9 mouse cellular contexts compared by ENCODE assay signal in genomic region chr1:92902786-92903185, GRCm38 (mm10). TPM values are rescaled to one million over a fixed set of nuclear protein-coding genes. Genes with fewer than 3 reads are reported as not detected.
DNase-seq lines count a peak whose midpoint lies in the region; ATAC-seq and TF ChIP-seq lines count a peak whose summit lies in the region.
"Had no signal": no experiment of that assay in that cellular context is flagged by ENCODE, and none has a peak within 500 bp of the region (broad histone marks: within the 10 kb centered on the region; RNA-seq: fewer than 3 reads in every experiment).

Gene Ankmy1 (minus strand): TSS chr1:92902906.

- peak; percentile 21 for ATAC-seq in neural tube, embryonic 15.5 days (ENCODE audit: low FRiP score)

- H3K27me3 ChIP-seq in neural tube, embryonic 15.5 days (replicated peaks) = 0 out of 2 replicates have a peak, but pooled peaks cover 5% of the 10 kb centered on the region

- H3K36me3 ChIP-seq in neural tube, embryonic 15.5 days = no peaks in the 10 kb centered on the region

- H3K9ac ChIP-seq in neural tube, embryonic 15.5 days (replicated peaks) = no peak within 1 kb of the TSS

- peak within 1 kb of the TSS; percentile 5; the same call in 1 of the 2 replicates for H3K4me3 ChIP-seq in cortical plate, adult 2 months (ENCODE audit: insufficient read depth, low read length)
- peak within 1 kb of the TSS; percentile 19 for H3K4me3 ChIP-seq in neural tube, embryonic 15.5 days (replicated peaks)
- H3K4me3 ChIP-seq: erythroblast, embryonic 14.5 days had no signal

- no peak for TF ChIP-seq CTCF in cortical plate, adult 2 months (IDR thresholded peaks at IDR 0.05; ENCODE audit: extremely low read depth, insufficient read depth, low read length)

- H3K9me3 ChIP-seq in neural tube, embryonic 15.5 days (replicated peaks) = no peaks in the 10 kb centered on the region

- H3K27ac ChIP-seq in cortical plate, adult 2 months (ENCODE audit: insufficient read depth, low read length) = no peak within 1 kb of the TSS
- H3K27ac ChIP-seq in neural tube, embryonic 15.5 days (replicated peaks) = peak within 1 kb of the TSS; percentile 41; the same call in 1 of the 2 replicates

- DNase-seq in gastrocnemius, postnatal 10 days = peak; percentile 42
- DNase-seq in gastrocnemius, adult 8-10 months (ENCODE audit: low spot score in 2 of 2) = no peak
- peak; percentile 61 to 65 for DNase-seq in heart, postnatal 10 days
- DNase-seq in kidney, postnatal 36 days = peak; percentile 77
- peak; percentile 73 to 80 for DNase-seq in lung, adult 18-20 months
- no peak for DNase-seq in spleen, postnatal 4 days (ENCODE audit: low spot score in 2 of 2)

- WGBS in neural tube, embryonic 15.5 days = under 1% methylated on average over 15 of the region's 15 CpGs

- intact Hi-C loops in heart, postnatal 10 days (cut with DNase I) = no loop called here

- peaks cover 2% of the 10 kb centered on the region; the same call in 1 of the 2 replicates for H3K4me1 ChIP-seq in cortical plate, adult 2 months (ENCODE audit: control insufficient read depth, insufficient read depth, low read length)
- H3K4me1 ChIP-seq in neural tube, embryonic 15.5 days = peaks cover 22% of the 10 kb centered on the region

- H3K4me2 ChIP-seq in neural tube, embryonic 15.5 days = peak within 1 kb of the TSS; percentile 54

- TF ChIP-seq POLR2A in cortical plate, adult 2 months (IDR thresholded peaks at IDR 0.05; ENCODE audit: extremely low read depth, insufficient read depth, low read length) = peak; percentile 61; the same call in 1 of the 2 replicates

RNA-seq across cellular contexts. Expression of gene Ankmy1, which starts in this region (rescaled TPM):
- under 1 TPM; 0.27 to 0.28 TPM for total RNA-seq in gastrocnemius, postnatal 10 days (2021)
- total RNA-seq in gastrocnemius, adult 8-10 months (2022) = under 1 TPM in 1 of 4 experiments, not detected in 3; 0.17 TPM
- polyA plus RNA-seq in cortical plate, adult 2 months (2012; rRNA removed) = 0.23 and 0.25 TPM in 2 replicates
- under 1 TPM in 1 of 2 experiments, not detected in 1; 0.32 TPM for total RNA-seq in heart, postnatal 10 days (2021)
- 0.69 and 1.3 TPM in 2 replicates for polyA plus RNA-seq in neural tube, embryonic 15.5 days (2015; fragmentation: Nextera tagmentation; extraction: Ambion mirVana)
- polyA plus RNA-seq: erythroblast, embryonic 14.5 days had no signal

Comparison
In these comparisons a context has a peak if more than half of its experiments do, and no peak if none do; other contexts are left out.
1. Peak in DNase-seq in gastrocnemius, postnatal 10 days; RNA of the gene not detected or under 1 TPM.
2. Peak in DNase-seq in heart, postnatal 10 days; RNA of the gene not detected or under 1 TPM.
3. DNase-seq: peak in kidney, postnatal 36 days (2 of 2) and lung, adult 18-20 months (2 of 2); none in gastrocnemius, adult 8-10 months (0 of 2) and spleen, postnatal 4 days (0 of 2).